Mouse (Mus musculus): ENCODE measurements at regions not wholly inside any gene's neighbourhood (a gene's known extent, or its start where the extent isn't known, plus 50 kb on each side); places are given as distances from the start of the nearest gene placed in this dataset.

DNA sequence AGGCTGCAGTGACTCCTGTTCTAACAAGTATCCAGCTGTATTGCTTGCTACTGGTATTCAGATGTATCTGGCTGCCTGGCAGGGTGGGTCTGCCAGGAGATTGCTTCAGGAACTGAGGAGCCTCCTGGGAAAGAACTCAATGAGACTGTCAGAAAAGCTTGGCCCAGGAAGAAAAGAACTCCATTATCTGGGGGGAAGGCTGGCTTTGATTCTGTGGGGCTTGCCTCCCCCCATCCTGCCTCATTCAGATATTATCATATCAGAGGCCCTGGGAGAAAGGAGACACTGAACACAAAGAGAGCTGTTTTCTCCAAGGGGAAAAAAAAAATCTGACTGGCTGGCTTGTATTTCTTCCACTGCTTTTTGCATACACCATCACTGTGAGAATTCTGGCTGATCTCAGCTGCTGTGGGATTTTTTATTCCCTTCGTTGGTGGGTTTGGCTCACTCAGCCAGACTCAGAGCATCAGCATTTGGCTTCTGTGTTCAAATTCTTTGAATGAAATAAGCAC is 552.0 kb upstream of the Tbl1xr1 start:
- TF ChIP-seq CTCF (IDR thresholded peaks at IDR 0.05) = no peak; the same call in 1 of the 2 replicates
- TF ChIP-seq POLR2A (IDR thresholded peaks at IDR 0.05; ENCODE audit: insufficient read depth, low read depth, low read length) = no peak
